Mouse (Mus musculus) left cerebral cortex, adult 11 months (tissue): ENCODE results near the gene Ing3.
A peak's percentile ranks its signal among the peaks of the same experiment; 100 is the strongest.

Source experiments
- DNase-seq: peaks from one replicate; pipeline ENCODE4 v3.0.0; 2022; ENCODE audit warnings: low spot score

The Ing3 gene

DNA sequence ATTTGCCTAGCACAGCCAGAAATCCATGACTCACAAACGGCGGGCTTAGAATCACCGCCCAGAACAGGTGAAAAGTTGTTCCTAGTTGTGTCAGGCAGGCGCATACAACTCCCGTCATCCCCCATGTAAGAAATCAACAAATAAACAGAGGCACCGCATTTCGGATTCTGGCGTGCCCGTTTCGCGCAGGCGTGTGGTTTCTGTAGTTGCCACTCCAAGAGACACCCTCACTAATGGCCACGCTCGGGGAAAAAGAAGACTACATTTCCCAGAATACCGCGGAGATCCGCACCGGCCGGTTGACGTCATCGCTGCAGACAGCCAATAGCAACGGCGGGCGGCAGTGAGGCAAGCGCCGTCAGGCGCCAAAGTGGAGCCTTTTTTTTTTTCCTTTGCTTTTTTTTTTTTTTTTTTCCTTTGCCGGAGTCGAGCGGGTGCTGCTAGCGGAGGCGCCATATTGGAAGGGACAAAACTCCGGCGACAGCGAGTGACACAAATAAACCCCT lies at the start of gene Ing3:
Ing3 (plus strand) TSS at position 346 of the 506 bp plus-strand sequence.
- DNase-seq: peak; percentile 99

DNA sequence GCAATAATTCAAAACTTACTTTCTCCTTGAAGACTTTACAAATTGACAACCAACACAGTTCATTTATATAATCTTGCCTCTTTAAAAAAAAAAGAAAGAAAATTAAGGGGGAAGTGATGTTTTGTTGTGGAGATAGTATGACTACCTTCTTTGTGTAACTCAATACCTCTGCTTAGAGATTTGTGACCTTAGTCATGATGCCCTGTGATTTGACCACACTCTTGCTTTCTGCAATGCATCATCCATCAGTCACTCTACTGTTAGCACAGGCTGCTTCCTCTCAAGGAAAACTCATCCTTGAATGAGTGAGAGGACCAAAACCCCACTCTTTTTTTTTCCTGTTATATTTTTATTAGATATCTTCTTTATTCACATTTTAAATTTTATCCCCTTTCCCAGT lies 39.7 kb upstream of the Ing3 start:
- no peak for DNase-seq

DNA sequence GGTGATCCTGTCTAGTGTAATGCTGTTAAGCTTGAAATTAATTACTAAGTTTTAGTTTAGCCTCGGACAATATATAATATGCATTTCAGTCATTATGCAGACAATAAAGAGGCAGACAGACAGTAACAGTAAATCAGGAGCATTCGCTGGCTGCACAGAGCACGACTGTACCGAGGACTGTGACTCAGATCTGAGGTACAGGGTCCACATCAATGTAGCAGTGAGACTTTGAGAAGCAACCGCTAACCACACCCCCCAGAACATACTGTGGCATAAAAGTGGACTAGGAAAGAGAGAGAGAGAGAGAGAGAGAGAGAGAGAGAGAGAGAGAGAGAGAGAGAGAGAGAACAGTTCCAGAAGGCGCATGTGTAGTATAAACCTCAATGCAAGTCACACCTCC lies 38.6 kb upstream of the Ing3 start:
- no peak for DNase-seq

DNA sequence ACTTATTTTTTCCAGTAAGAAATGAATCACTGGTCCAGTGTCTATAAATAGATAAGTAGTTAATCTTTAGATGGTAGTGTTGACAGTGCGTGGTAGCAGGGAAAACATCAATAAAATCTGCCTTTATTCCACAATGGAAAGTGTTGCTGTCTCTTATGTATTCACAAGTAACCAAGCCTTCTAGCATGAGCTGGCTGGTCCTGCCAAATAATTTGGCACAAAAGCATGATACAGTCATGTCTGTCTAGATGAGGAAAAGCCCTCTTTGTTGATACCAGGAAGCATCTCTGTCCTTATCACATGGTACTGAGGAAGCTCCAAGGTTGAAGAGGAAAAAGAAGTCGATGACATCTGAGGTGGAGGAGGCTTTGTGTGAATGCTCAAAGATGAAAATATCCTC lies 32.8 kb upstream of the Ing3 start:
- DNase-seq: no peak

- DNase-seq: no peak
These were observed 25.2 kb upstream of the Ing3 start for GRCm38 (mm10) chr6:21924150-21924549.

- no peak for DNase-seq
These were observed 11.3 kb upstream of the Ing3 start for GRCm38 (mm10) chr6:21937981-21938635.

- peak; percentile 98 for DNase-seq
These were observed 539 bp downstream of the Ing3 start for GRCm38 (mm10) chr6:21949771-21950448.

DNA sequence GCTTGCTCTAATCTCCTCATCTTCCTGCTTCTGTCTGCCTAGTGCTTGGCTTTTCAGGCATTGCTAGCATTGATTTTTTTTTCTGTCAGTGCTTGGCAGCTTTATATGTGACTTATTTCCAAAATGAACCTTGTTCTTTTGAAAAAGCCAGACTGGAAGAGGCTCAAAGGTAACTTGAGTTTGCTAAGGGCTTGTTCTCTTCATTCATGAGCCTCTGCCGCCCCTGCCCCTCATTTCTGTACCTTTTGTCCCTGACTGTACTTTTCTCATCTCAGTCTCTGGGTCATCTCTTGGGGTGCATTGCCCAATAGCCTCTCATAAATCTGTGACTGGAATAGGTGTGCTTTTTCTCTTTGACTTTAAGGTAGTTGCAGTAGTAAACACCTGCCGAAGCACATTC lies 1.3 kb downstream of the Ing3 start:
- DNase-seq: no peak

- no peak for DNase-seq
These were observed 6.1 kb downstream of the Ing3 start for GRCm38 (mm10) chr6:21955468-21955867.

GRCm38 (mm10) chr6:21958922-21959321 lies 9.6 kb downstream of the Ing3 start:
- no peak for DNase-seq

DNA sequence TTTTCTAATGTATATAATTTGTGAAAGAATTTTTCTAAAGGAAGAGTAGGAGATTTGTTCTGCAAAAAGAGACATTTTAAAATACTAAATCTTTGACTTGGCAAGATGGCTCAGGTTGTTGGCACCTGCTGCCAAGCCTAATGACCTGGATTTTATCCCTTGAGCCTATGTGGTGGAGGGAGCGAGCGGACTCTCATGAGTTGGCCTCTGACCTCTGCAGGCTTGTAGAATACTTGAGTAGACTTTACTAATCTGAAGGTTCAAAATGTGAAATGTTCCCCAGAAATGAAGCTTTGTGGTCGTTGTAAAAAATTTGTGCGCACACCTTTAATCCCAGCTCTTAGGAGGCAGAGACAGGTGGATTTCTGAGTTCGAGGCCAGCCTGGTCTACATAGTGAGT lies 10.5 kb downstream of the Ing3 start:
- DNase-seq: no peak

DNA sequence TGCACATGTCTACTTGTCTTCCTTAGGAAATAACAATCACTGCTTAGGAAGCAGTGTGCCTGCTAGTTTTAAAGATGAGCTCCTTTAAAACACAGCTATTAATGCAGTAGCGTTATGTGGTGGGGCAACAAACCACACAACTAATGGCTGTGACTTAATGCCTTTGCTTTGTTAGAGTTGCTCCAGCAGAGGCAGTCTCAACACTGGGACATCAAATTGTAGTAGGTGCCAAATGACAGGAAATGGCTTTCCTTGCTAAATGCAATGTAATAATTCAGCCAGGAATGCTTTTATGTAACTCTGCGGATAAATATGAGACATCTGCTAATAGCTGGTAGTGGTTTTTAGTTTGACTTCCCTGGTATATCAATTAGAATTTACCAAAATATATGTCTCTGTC lies 28.2 kb downstream of the Ing3 start:
- DNase-seq: no peak

DNA sequence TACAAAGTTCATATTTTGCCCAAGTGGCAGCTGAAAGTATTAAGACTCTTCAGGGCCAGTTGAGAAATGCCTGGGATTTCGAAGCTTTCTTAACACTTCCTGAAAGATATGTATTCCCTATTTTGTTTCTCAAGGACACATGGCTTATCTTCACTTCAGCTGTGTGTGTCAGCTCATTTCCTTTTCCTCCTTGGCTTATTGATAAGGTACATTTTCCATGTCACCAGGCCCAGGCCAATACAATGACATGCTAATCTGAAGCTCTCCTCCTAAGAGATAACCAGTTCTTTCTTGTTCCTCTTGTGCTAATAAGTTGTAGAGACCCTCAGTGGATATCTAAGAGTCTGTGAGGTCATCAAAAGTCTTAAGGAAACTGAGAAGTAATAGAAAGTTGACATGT lies 31.7 kb downstream of the Ing3 start:
- no peak for DNase-seq

- peak; percentile 33 for DNase-seq
These were observed 35.8 kb downstream of the Ing3 start for GRCm38 (mm10) chr6:21984990-21985731.

DNA sequence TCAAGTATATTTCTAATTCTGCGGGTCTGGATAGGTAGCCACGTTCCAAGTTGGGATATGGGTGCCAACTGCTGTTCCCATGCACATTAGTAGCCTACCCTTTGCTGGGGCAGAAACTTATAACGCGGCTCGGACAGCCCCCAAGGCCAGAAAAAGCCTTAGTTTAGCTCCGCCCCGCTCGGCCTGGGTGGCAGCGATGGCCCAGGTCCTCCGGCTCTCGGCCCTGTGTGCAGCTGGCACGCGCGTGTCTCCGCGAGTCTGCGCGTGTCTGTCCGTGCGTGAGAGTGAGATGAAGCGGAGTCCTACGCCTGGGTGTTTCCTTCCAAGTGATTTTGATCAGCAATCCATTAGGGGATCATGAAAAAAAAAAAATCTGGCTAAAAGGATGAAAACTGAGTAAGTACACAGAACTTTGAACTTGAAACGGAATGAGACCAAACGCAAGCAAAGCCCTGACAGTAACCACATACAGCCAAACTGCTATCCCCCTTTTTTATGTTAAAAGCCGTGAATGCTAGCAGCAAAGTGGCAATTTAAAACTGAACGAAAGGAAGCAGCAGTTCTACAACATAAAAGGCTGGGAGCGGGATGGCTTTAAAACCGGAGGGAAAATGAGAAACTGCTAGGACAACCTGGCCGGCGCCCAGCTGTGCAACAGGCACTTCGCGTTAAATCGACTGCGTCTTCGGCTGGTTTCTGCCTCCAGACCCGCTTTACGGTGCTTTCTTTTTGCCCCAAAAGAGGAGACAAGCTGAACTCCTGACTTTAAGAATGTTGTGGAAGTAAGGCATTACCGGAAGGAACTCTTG lies 36.6 kb downstream of the Ing3 start, which contains the start of gene Cped1:
Cped1 (plus strand) TSS at position 185 of the 809 bp plus-strand sequence.
- no peak for DNase-seq

- no peak for DNase-seq
These were observed 37.4 kb downstream of the Ing3 start for GRCm38 (mm10) chr6:21986660-21987331.

DNA sequence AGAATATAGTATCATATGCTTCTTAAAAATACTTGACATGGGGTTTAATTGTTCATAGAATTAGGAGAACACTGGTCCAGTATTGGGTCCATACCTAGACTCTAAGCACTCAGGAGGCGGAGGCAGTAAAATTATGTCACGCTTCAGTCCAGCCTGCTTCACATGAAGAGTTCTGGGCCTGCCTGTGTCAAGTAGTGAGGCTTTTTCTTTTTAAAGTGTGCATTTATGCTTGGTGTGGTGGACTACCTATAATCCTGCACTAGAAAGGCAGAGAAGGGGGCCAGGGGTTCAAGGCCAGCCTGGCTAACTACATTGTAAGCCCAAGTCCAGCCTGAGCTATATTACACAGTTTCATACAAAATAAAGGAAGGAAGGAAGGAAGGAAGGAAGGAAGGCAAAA lies 38.2 kb downstream of the Ing3 start:
- DNase-seq: no peak

- no peak for DNase-seq
These were observed 38.9 kb downstream of the Ing3 start for GRCm38 (mm10) chr6:21988296-21988695.

DNA sequence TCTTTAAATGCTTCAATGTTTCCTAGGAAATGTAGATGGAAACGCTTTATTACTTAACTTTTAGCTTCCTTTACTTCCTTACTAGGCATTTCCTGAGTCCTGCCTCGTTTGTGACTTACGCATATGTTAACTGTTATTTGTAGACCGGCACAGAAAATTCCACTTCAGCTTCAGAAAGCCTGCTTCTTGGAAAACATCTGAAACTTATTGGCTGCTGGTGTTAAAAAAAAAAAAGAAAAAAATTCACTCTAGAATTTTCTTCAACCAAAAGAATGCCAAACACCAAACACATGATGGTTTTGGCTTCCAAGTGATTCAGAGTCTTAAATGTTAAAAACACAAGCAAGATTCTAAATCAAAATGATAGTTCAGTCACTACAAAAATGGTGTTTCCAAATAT lies 39.7 kb downstream of the Ing3 start:
- DNase-seq: no peak

- DNase-seq: no peak
These were observed 41.1 kb downstream of the Ing3 start for GRCm38 (mm10) chr6:21990181-21991135.
